Mouse (Mus musculus): ENCODE results near the gene Dyrk2. TPM values are rescaled to one million over a fixed set of nuclear protein-coding genes. Genes with fewer than 3 reads are reported as not detected.

The Dyrk2 gene
- polyA plus RNA-seq (2016; fragmentation: Nextera tagmentation; extraction: Ambion mirVana), result 9.3 and 11.4 TPM in 2 replicates

- Histone ChIP-seq H3K4me3 (peak within 1 kb of the TSS; percentile 81), H3K9me3 (no peaks in the 10 kb centered on the region), H3K36me3 (peaks cover 2% of the 10 kb centered on the region), H3K27me3 (ENCODE audit: insufficient read depth, poor library complexity, severe bottlenecking) (no peaks in the 10 kb centered on the region), H3K27ac (peak within 1 kb of the TSS; percentile 97), H3K4me1 (peaks cover 31% of the 10 kb centered on the region)
- DNase-seq (ENCODE audit: low spot score), result peak; percentile 81
- WGBS, result 10% methylated on average over 16 of the region's 16 CpGs
Measured at GRCm38 (mm10) chr10:118870201-118870980, at the start of gene Dyrk2. Gene Dyrk2, minus strand, starts transcription at chr10:118870209.

GRCm38 (mm10) chr10:118902625-118903024 lies 32.6 kb upstream of the Dyrk2 start:
- H3K27me3 ChIP-seq (ENCODE audit: insufficient read depth, poor library complexity, severe bottlenecking), result no peaks in the 10 kb centered on the region

GRCm38 (mm10) chr10:118893645-118894044 lies 23.6 kb upstream of the Dyrk2 start:
- Histone ChIP-seq H3K27ac (no peak overlapping the region), H3K9me3 (peaks cover 2% of the 10 kb centered on the region; the same call in 1 of the 2 replicates), H3K4me1 (no peaks in the 10 kb centered on the region), H3K36me3 (no peaks in the 10 kb centered on the region), H3K4me3 (no peak overlapping the region), H3K27me3 (ENCODE audit: insufficient read depth, poor library complexity, severe bottlenecking) (no peaks in the 10 kb centered on the region)
- 74% methylated on average over 3 of the region's 3 CpGs for WGBS
- no peak for DNase-seq (ENCODE audit: low spot score)

More at GRCm38 (mm10) chr10:118902625-118903024, 32.6 kb upstream of the Dyrk2 start:
- no peaks in the 10 kb centered on the region for H3K36me3 ChIP-seq
- H3K4me3 ChIP-seq, result no peak overlapping the region
- H3K27ac ChIP-seq, result no peak overlapping the region
- no peaks in the 10 kb centered on the region for H3K4me1 ChIP-seq
- H3K9me3 ChIP-seq, result peaks cover 1% of the 10 kb centered on the region; the same call in 1 of the 2 replicates
- 77% methylated on average over 10 of the region's 10 CpGs for WGBS
- DNase-seq (ENCODE audit: low spot score), result no peak

- no peak for DNase-seq (ENCODE audit: low spot score)
- Histone ChIP-seq H3K27ac (no peak overlapping the region), H3K4me3 (no peak overlapping the region), H3K9me3 (no peaks in the 10 kb centered on the region), H3K36me3 (no peaks in the 10 kb centered on the region), H3K27me3 (ENCODE audit: insufficient read depth, poor library complexity, severe bottlenecking) (no peaks in the 10 kb centered on the region), H3K4me1 (no peaks in the 10 kb centered on the region)
- 83% methylated on average over 2 of the region's 2 CpGs for WGBS
Measured at GRCm38 (mm10) chr10:118884126-118884525, 14.1 kb upstream of the Dyrk2 start.

GRCm38 (mm10) chr10:118883317-118883716 lies 13.3 kb upstream of the Dyrk2 start:
- H3K9me3 ChIP-seq, result no peaks in the 10 kb centered on the region
- H3K4me3 ChIP-seq, result no peak overlapping the region
- H3K4me1 ChIP-seq, result no peaks in the 10 kb centered on the region
- no peaks in the 10 kb centered on the region for H3K27me3 ChIP-seq (ENCODE audit: insufficient read depth, poor library complexity, severe bottlenecking)
- H3K27ac ChIP-seq, result no peak overlapping the region
- no peaks in the 10 kb centered on the region for H3K36me3 ChIP-seq
- 82% methylated on average over 11 of the region's 11 CpGs for WGBS
- DNase-seq (ENCODE audit: low spot score), result no peak

- WGBS, result 83% methylated on average over 12 of the region's 12 CpGs
- no peaks in the 10 kb centered on the region for H3K9me3 ChIP-seq
- H3K4me3 ChIP-seq, result no peak overlapping the region
- DNase-seq (ENCODE audit: low spot score), result no peak
- no peak overlapping the region for H3K27ac ChIP-seq
- no peaks in the 10 kb centered on the region for H3K36me3 ChIP-seq
- no peaks in the 10 kb centered on the region for H3K27me3 ChIP-seq (ENCODE audit: insufficient read depth, poor library complexity, severe bottlenecking)
- H3K4me1 ChIP-seq, result no peaks in the 10 kb centered on the region
Measured at GRCm38 (mm10) chr10:118882258-118882885, 12.4 kb upstream of the Dyrk2 start.

- 89% methylated on average over 2 of the region's 2 CpGs for WGBS
- no peak overlapping the region for H3K27ac ChIP-seq
Measured at GRCm38 (mm10) chr10:118880776-118881175, 10.8 kb upstream of the Dyrk2 start.

GRCm38 (mm10) chr10:118872196-118872595 lies 2.2 kb upstream of the Dyrk2 start:
- H3K9me3 ChIP-seq, result no peaks in the 10 kb centered on the region
- H3K4me1 ChIP-seq, result peaks cover 17% of the 10 kb centered on the region
- H3K36me3 ChIP-seq, result no peaks in the 10 kb centered on the region
- H3K27ac ChIP-seq, result no peak overlapping the region
- 82% methylated on average over 2 of the region's 2 CpGs for WGBS
- no peak for DNase-seq (ENCODE audit: low spot score)
- H3K27me3 ChIP-seq (ENCODE audit: insufficient read depth, poor library complexity, severe bottlenecking), result no peaks in the 10 kb centered on the region
- H3K4me3 ChIP-seq, result no peak overlapping the region

More at GRCm38 (mm10) chr10:118880776-118881175, 10.8 kb upstream of the Dyrk2 start:
- no peaks in the 10 kb centered on the region for H3K36me3 ChIP-seq
- DNase-seq (ENCODE audit: low spot score), result no peak
- H3K4me3 ChIP-seq, result no peak overlapping the region
- H3K9me3 ChIP-seq, result no peaks in the 10 kb centered on the region
- H3K27me3 ChIP-seq (ENCODE audit: insufficient read depth, poor library complexity, severe bottlenecking), result no peaks in the 10 kb centered on the region
- no peaks in the 10 kb centered on the region for H3K4me1 ChIP-seq

- DNase-seq (ENCODE audit: low spot score), result peak; percentile 95
Measured at GRCm38 (mm10) chr10:118869591-118870001, 413 bp downstream of the Dyrk2 start.

GRCm38 (mm10) chr10:118868601-118869590 lies 1.1 kb downstream of the Dyrk2 start:
- Histone ChIP-seq H3K4me1 (peaks cover 44% of the 10 kb centered on the region), H3K4me3 (peak overlapping the region; percentile 81), H3K36me3 (peaks cover 17% of the 10 kb centered on the region), H3K27me3 (ENCODE audit: insufficient read depth, poor library complexity, severe bottlenecking) (no peaks in the 10 kb centered on the region), H3K9me3 (no peaks in the 10 kb centered on the region), H3K27ac (peak overlapping the region; percentile 97)
- peak; percentile 95 for DNase-seq (ENCODE audit: low spot score)
- under 1% methylated on average over 92 of the region's 130 CpGs for WGBS

More at GRCm38 (mm10) chr10:118869591-118870001, 413 bp downstream of the Dyrk2 start:
- Histone ChIP-seq H3K4me1 (peaks cover 37% of the 10 kb centered on the region), H3K36me3 (peaks cover 10% of the 10 kb centered on the region), H3K27ac (peak overlapping the region; percentile 97), H3K4me3 (peak overlapping the region; percentile 81), H3K27me3 (ENCODE audit: insufficient read depth, poor library complexity, severe bottlenecking) (no peaks in the 10 kb centered on the region), H3K9me3 (no peaks in the 10 kb centered on the region)
- WGBS, result 0% methylated on average over 16 of the region's 16 CpGs

- peak; percentile 86 for DNase-seq (ENCODE audit: low spot score)
- Histone ChIP-seq H3K36me3 (peaks cover 24% of the 10 kb centered on the region), H3K4me3 (peak overlapping the region; percentile 81), H3K4me1 (peaks cover 45% of the 10 kb centered on the region), H3K27ac (peak overlapping the region; percentile 97), H3K9me3 (no peaks in the 10 kb centered on the region), H3K27me3 (ENCODE audit: insufficient read depth, poor library complexity, severe bottlenecking) (no peaks in the 10 kb centered on the region)
- WGBS, result under 1% methylated on average over 62 of the region's 62 CpGs
Measured at GRCm38 (mm10) chr10:118867896-118868600, 2.0 kb downstream of the Dyrk2 start.
